Mouse (Mus musculus) effector memory CD4-positive, alpha-beta T cell, adult 7 months (primary cell): Measurements from ENCODE around the gene Dpf1. TPM values are rescaled to one million over a fixed set of nuclear protein-coding genes. Genes with fewer than 3 reads are reported as not detected.

Source experiments
- polyA plus RNA-seq: library from polyadenylated mRNA; unstranded; fragments of 100-300 nt; shearing (Covaris generic); gene quantifications from one replicate; pipeline ENCODE4 v1.2.1, GENCODE M21; 2017

Dpf1 gene
- not detected for polyA plus RNA-seq

GRCm38 (mm10) chr7:29303738-29304462 lies at the start of gene Dpf1:
Gene Dpf1, plus strand, starts transcription at chr7:29303951.

GRCm38 (mm10) chr7:29281201-29282073 lies 22.3 kb upstream of the Dpf1 start, which contains the start of gene Spint2:
Gene Spint2, minus strand, starts transcription at chr7:29281912.

GRCm38 (mm10) chr7:29288942-29289638 lies 14.7 kb upstream of the Dpf1 start, which contains the start of gene Ppp1r14a:
Gene Ppp1r14a, plus strand, starts transcription at chr7:29289308.

Other genes starting within 250 kb of the Dpf1 start
- 1.2 TPM for gene Ryr1, start 178.8 kb upstream of the Dpf1 start, polyA plus RNA-seq
- gene Rasgrp4, start 169.1 kb upstream of the Dpf1 start, polyA plus RNA-seq, result 0.29 TPM
- 43.6 TPM for gene Fam98c, start 147.7 kb upstream of the Dpf1 start, polyA plus RNA-seq
- not detected for gene Ggn, start 133.7 kb upstream of the Dpf1 start, polyA plus RNA-seq
- gene Spred3, start 133.5 kb upstream of the Dpf1 start, polyA plus RNA-seq, result not detected
- 173 TPM for gene Psmd8, start 123.2 kb upstream of the Dpf1 start, polyA plus RNA-seq
- gene Catsperg1, start 89.9 kb upstream of the Dpf1 start, polyA plus RNA-seq, result 1.4 TPM
- gene Kcnk6, start 71.4 kb upstream of the Dpf1 start, polyA plus RNA-seq, result 1.6 TPM
- gene Yif1b, start 65.6 kb upstream of the Dpf1 start, polyA plus RNA-seq, result 49.7 TPM
- 0.79 TPM for gene 2200002D01Rik, start 55.5 kb upstream of the Dpf1 start, polyA plus RNA-seq
- gene Spint2, start 22.0 kb upstream of the Dpf1 start, polyA plus RNA-seq, result 130 TPM
- gene Ppp1r14a, start 14.6 kb upstream of the Dpf1 start, polyA plus RNA-seq, result not detected
- gene Sipa1l3, start 214.7 kb downstream of the Dpf1 start, polyA plus RNA-seq, result 10.4 TPM